Mouse (Mus musculus) large intestine, adult 2 months (tissue): ENCODE results near the gene Aip. TPM values are rescaled to one million over a fixed set of nuclear protein-coding genes. Genes with fewer than 3 reads are reported as not detected.
"Not testable (repeated sequence)": the region's sequence is repeated elsewhere in the genome, so short reads cannot be mapped to it uniquely, and the experiment has no call there.

Experiments
- DNase-seq: peaks from one replicate; pipeline ENCODE4 v3.0.0-alpha.2; 2012; ENCODE audit warnings: low read depth, low spot score
- WGBS: fragments of 180-500 bp; shearing (Covaris S2); methylation state at CpG from one replicate; pipeline ENCODE4 v1.1.7; 2018; 5-methylcytosine and 5-hydroxymethylcytosine counted together
- polyA plus RNA-seq: library from polyadenylated mRNA; depleted of rRNA; stranded (reverse); fragments of >200 nt; gene quantifications from 2 replicates; pipeline ENCODE4 v1.2.3, GENCODE M21; 2012; rRNA removed

Gene Aip
- polyA plus RNA-seq, 1 experiment: 62.8 TPM

- WGBS: 87% methylated on average over 1 of the region's 1 CpGs
- no peak for DNase-seq
These were observed 50.1 kb downstream of the Aip start for GRCm38 (mm10) chr19:4075531-4075930.

- WGBS: 66% methylated on average over 6 of the region's 6 CpGs
- DNase-seq: no peak
These were observed 52.8 kb downstream of the Aip start for GRCm38 (mm10) chr19:4072706-4073424.

- DNase-seq: no peak
- 79% methylated on average over 6 of the region's 6 CpGs for WGBS
These were observed 54.3 kb downstream of the Aip start for GRCm38 (mm10) chr19:4071406-4071805.

GRCm38 (mm10) chr19:4070756-4071155 is 54.9 kb downstream of the Aip start:
- 86% methylated on average over 8 of the region's 8 CpGs for WGBS

GRCm38 (mm10) chr19:4070311-4070710 is 55.3 kb downstream of the Aip start:
- 85% methylated on average over 15 of the region's 15 CpGs for WGBS
- no peak for DNase-seq

More at GRCm38 (mm10) chr19:4070756-4071155, 54.9 kb downstream of the Aip start:
- no peak for DNase-seq

- no peak for DNase-seq
These were observed 56.8 kb downstream of the Aip start for GRCm38 (mm10) chr19:4068717-4069410.

GRCm38 (mm10) chr19:4068242-4068641 is 57.4 kb downstream of the Aip start:
- WGBS: 46% methylated on average over 2 of the region's 2 CpGs
- DNase-seq: not testable (repeated sequence)

More at GRCm38 (mm10) chr19:4068717-4069410, 56.8 kb downstream of the Aip start:
- 37% methylated on average over 15 of the region's 15 CpGs for WGBS

GRCm38 (mm10) chr19:4066877-4067276 is 58.8 kb downstream of the Aip start:
- DNase-seq: no peak

GRCm38 (mm10) chr19:4066280-4066679 is 59.4 kb downstream of the Aip start:
- WGBS: 48% methylated on average over 6 of the region's 6 CpGs
- no peak for DNase-seq

- WGBS: 0% methylated on average over 7 of the region's 11 CpGs
- not testable (repeated sequence) for DNase-seq
These were observed 61.2 kb downstream of the Aip start for GRCm38 (mm10) chr19:4064501-4064900.

Other genes with a start within 250 kb of the Aip start
- gene Tcirg1, start 218.7 kb downstream of the Aip start, polyA plus RNA-seq: 164 and 198 TPM in 2 replicates
- 417 TPM in 2 replicates for gene Ndufs8, start 213.1 kb downstream of the Aip start, polyA plus RNA-seq
- 21.4 and 45.1 TPM in 2 replicates for gene Aldh3b1, start 196.1 kb downstream of the Aip start, polyA plus RNA-seq
- 123 and 160 TPM in 2 replicates for gene Unc93b1, start 190.7 kb downstream of the Aip start, polyA plus RNA-seq
- 0.16 and 0.95 TPM in 2 replicates for gene Aldh3b3, start 167.2 kb downstream of the Aip start, polyA plus RNA-seq
- gene Aldh3b2, start 153.5 kb downstream of the Aip start, polyA plus RNA-seq: 1.3 and 2.0 TPM in 2 replicates
- 42.5 and 88.2 TPM in 2 replicates for gene Acy3, start 139.3 kb downstream of the Aip start, polyA plus RNA-seq
- not detected in 2 replicates for gene Tbx10, start 133.1 kb downstream of the Aip start, polyA plus RNA-seq
- 7.7 and 10.5 TPM in 2 replicates for gene Nudt8, start 125.3 kb downstream of the Aip start, polyA plus RNA-seq
- gene Gm49405, start 125.2 kb downstream of the Aip start, polyA plus RNA-seq: 1.0 and 2.2 TPM in 2 replicates
- gene Doc2g, start 122.5 kb downstream of the Aip start, polyA plus RNA-seq: 6.8 and 7.3 TPM in 2 replicates
- 152 and 205 TPM in 2 replicates for gene Ndufv1, start 113.1 kb downstream of the Aip start, polyA plus RNA-seq
- 910 and 1,226 TPM in 2 replicates for gene Gstp1, start 87.9 kb downstream of the Aip start, polyA plus RNA-seq
- gene Gstp2, start 79.8 kb downstream of the Aip start, polyA plus RNA-seq: 188 and 228 TPM in 2 replicates
- 19.4 and 21.9 TPM in 2 replicates for gene Gstp3, start 66.3 kb downstream of the Aip start, polyA plus RNA-seq
- gene Cabp2, start 44.3 kb downstream of the Aip start, polyA plus RNA-seq: not detected in 2 replicates
- gene Cdk2ap2, start 28.7 kb downstream of the Aip start, polyA plus RNA-seq: 319 and 372 TPM in 2 replicates
- 114 and 145 TPM in 2 replicates for gene Pitpnm1, start 25.9 kb downstream of the Aip start, polyA plus RNA-seq
- 0.03 TPM in 1 of 2 replicates, not detected in the other for gene Gpr152, start 13.9 kb upstream of the Aip start, polyA plus RNA-seq
- gene Cabp4, start 18.2 kb upstream of the Aip start, polyA plus RNA-seq: 0.45 and 0.88 TPM in 2 replicates
- 385 and 500 TPM in 2 replicates for gene Coro1b, start 22.8 kb upstream of the Aip start, polyA plus RNA-seq
- gene Ptprcap, start 27.7 kb upstream of the Aip start, polyA plus RNA-seq: 56.3 and 62.6 TPM in 2 replicates
- gene Rps6kb2, start 37.5 kb upstream of the Aip start, polyA plus RNA-seq: 37.5 and 49.3 TPM in 2 replicates
- 3.2 and 3.3 TPM in 2 replicates for gene Carns1, start 49.6 kb upstream of the Aip start, polyA plus RNA-seq
- gene Tbc1d10c, start 65.4 kb upstream of the Aip start, polyA plus RNA-seq: 23.0 TPM in 2 replicates
- gene Ppp1ca, start 66.2 kb upstream of the Aip start, polyA plus RNA-seq: 374 and 382 TPM in 2 replicates
- 25.5 and 26.9 TPM in 2 replicates for gene Rad9a, start 75.8 kb upstream of the Aip start, polyA plus RNA-seq
- 7.4 and 8.4 TPM in 2 replicates for gene Clcf1, start 88.4 kb upstream of the Aip start, polyA plus RNA-seq
- gene AC109138.7, start 88.5 kb upstream of the Aip start, polyA plus RNA-seq: not detected in 2 replicates
- gene Pold4, start 106.0 kb upstream of the Aip start, polyA plus RNA-seq: 116 and 130 TPM in 2 replicates
- gene Ssh3, start 143.3 kb upstream of the Aip start, polyA plus RNA-seq: 102 and 151 TPM in 2 replicates
- 2.0 and 2.4 TPM in 2 replicates for gene Ankrd13d, start 157.3 kb upstream of the Aip start, polyA plus RNA-seq
- gene Grk2, start 180.4 kb upstream of the Aip start, polyA plus RNA-seq: 99.9 and 108 TPM in 2 replicates